Mouse (Mus musculus) intestine, embryonic 16.5 days (tissue): ENCODE measurements around the gene Slfn3. TPM values are rescaled to one million over a fixed set of nuclear protein-coding genes. Genes with fewer than 3 reads are reported as not detected.

Experiments used
- ATAC-seq: fragments of 200-750 bp; cut with Nextera tagmentation; 2 replicates; pipeline ENCODE4 v1.8.0; 2017; ENCODE audit warnings: moderate TSS enrichment, moderate library complexity
- H3K27ac ChIP-seq: fragments of 300-500 bp; sonication (generic); 2 replicates; pipeline ENCODE4 v1.5.1; 2014; ENCODE audit warnings: mild to moderate bottlenecking, low read length
- H3K27me3 ChIP-seq: fragments of 300-500 bp; sonication (generic); replicated peaks from 2 replicates; pipeline ENCODE4 v1.6.1; 2014; ENCODE audit warnings: low read length, control low read depth, mixed read lengths; ENCODE audit not compliant: control insufficient read depth, insufficient read depth
- H3K36me3 ChIP-seq: fragments of 300-500 bp; sonication (generic); 2 replicates; pipeline ENCODE4 v1.6.1; 2014; ENCODE audit warnings: low read length, control low read depth; ENCODE audit not compliant: control insufficient read depth, insufficient read depth
- H3K4me1 ChIP-seq: fragments of 300-500 bp; sonication (generic); 2 replicates; pipeline ENCODE4 v1.6.1; 2014; ENCODE audit warnings: low read length, control low read depth, mixed read lengths; ENCODE audit not compliant: control insufficient read depth, insufficient read depth
- H3K4me2 ChIP-seq: fragments of 300-500 bp; sonication (generic); 2 replicates; pipeline ENCODE4 v1.6.1; 2014; ENCODE audit warnings: low read depth, low read length, control low read depth
- H3K4me3 ChIP-seq: fragments of 300-500 bp; sonication (generic); 2 replicates; pipeline ENCODE4 v1.5.1; 2014; ENCODE audit warnings: mild to moderate bottlenecking, low read length
- H3K9ac ChIP-seq: fragments of 300-500 bp; sonication (generic); 2 replicates; pipeline ENCODE4 v1.6.1; 2014; ENCODE audit warnings: low read depth, low read length
- H3K9me3 ChIP-seq: fragments of 300-500 bp; sonication (generic); 2 replicates; pipeline ENCODE4 v1.6.1; 2016; ENCODE audit warnings: low read length, control low read depth; ENCODE audit not compliant: control insufficient read depth
- whole genome bisulfite sequencing: fragments of 180-500 bp; shearing (Covaris S2); extraction: QIAGEN DNeasy Blood & Tissue Kit; methylation state at CpG from one replicate; pipeline ENCODE4 v1.1.7; 2014; 5-methylcytosine and 5-hydroxymethylcytosine counted together
- polyA plus RNA-seq: library from polyadenylated mRNA; unstranded; fragments of >200 nt; fragmentation: Nextera tagmentation; extraction: Ambion mirVana; gene quantifications from 2 replicates; pipeline ENCODE4 v1.2.1, GENCODE M21; 2015

Slfn3 gene
- polyA plus RNA-seq, 1 experiment from 2014 or later: 0.72 TPM

GRCm38 (mm10) chr11:83262673-83263072, 71.5 kb downstream of the Slfn3 start:
- Histone ChIP-seq H3K9ac (no peak overlapping the region), H3K27me3 (no peaks in the 10 kb centered on the region), H3K9me3 (no peaks in the 10 kb centered on the region), H3K4me1 (no peaks in the 10 kb centered on the region), H3K4me3 (no peak overlapping the region), H3K4me2 (no peak overlapping the region), H3K36me3 (no peaks in the 10 kb centered on the region), H3K27ac (no peak overlapping the region)
- no peak for ATAC-seq
- WGBS: 96% methylated on average over 1 of the region's 1 CpGs

GRCm38 (mm10) chr11:83263146-83263545, 72.0 kb downstream of the Slfn3 start:
- Histone ChIP-seq H3K4me2 (no peak overlapping the region), H3K4me1 (no peaks in the 10 kb centered on the region), H3K9ac (no peak overlapping the region), H3K4me3 (no peak overlapping the region), H3K27me3 (no peaks in the 10 kb centered on the region), H3K27ac (no peak overlapping the region), H3K9me3 (no peaks in the 10 kb centered on the region), H3K36me3 (no peaks in the 10 kb centered on the region)
- ATAC-seq: no peak
- WGBS: 56% methylated on average over 3 of the region's 3 CpGs

Other genes starting within 250 kb of the Slfn3 start
- gene Slfn5, start 240.0 kb upstream of the Slfn3 start, polyA plus RNA-seq: 1.5 and 1.8 TPM in 2 replicates
- 12.2 and 14.1 TPM in 2 replicates for gene Slfn9, start 199.5 kb upstream of the Slfn3 start, polyA plus RNA-seq
- 0.53 and 0.59 TPM in 2 replicates for gene Slfn8, start 170.5 kb upstream of the Slfn3 start, polyA plus RNA-seq
- 6.1 and 6.9 TPM in 2 replicates for gene Slfn2, start 126.2 kb upstream of the Slfn3 start, polyA plus RNA-seq
- gene Slfn1, start 74.5 kb upstream of the Slfn3 start, polyA plus RNA-seq: 0.58 and 0.70 TPM in 2 replicates
- 0.16 and 0.17 TPM in 2 replicates for gene Slfn4, start 16.1 kb upstream of the Slfn3 start, polyA plus RNA-seq
- gene Slfn14, start 95.4 kb downstream of the Slfn3 start, polyA plus RNA-seq: 0.37 and 0.73 TPM in 2 replicates
- 46.3 and 49.1 TPM in 2 replicates for gene Ap2b1, start 107.7 kb downstream of the Slfn3 start, polyA plus RNA-seq
- 15.3 and 16.2 TPM in 2 replicates for gene Pex12, start 111.3 kb downstream of the Slfn3 start, polyA plus RNA-seq
- gene Rasl10b, start 217.8 kb downstream of the Slfn3 start, polyA plus RNA-seq: 0.39 and 0.50 TPM in 2 replicates
- gene Gas2l2, start 238.1 kb downstream of the Slfn3 start, polyA plus RNA-seq: 0.06 and 0.13 TPM in 2 replicates
- gene 1700020L24Rik, start 246.3 kb downstream of the Slfn3 start, polyA plus RNA-seq: 0.97 and 1.5 TPM in 2 replicates